Mouse (Mus musculus) ES-Bruce4 (cell line): ENCODE results near the gene Slc25a38.

Source experiments
- CTCF ChIP-seq: IDR thresholded peaks from one replicate; pipeline ENCODE4 v1.8.1; 2011; ENCODE audit warnings: low read depth, low read length
- POLR2A ChIP-seq: IDR thresholded peaks from one replicate; pipeline ENCODE4 v1.8.1; 2011; ENCODE audit warnings: low read length; ENCODE audit not compliant: insufficient read depth

DNA sequence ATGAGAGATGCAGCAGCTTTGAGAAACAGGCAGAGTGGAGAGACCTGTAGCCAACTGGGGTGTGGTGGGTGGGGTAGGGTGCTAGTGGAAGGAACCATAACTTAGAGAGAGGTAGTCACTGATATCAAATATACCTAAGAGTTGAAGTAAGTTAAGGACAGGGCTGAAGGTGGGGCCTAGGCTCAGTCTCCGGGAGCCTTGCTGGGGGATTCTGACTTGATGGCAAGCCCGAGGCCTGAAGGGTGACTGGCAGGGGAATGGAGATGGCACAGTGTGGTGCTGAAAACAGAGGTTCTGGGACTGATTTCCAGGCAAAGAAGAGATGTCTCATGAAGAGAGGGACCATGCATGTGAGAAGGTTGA is 4.6 kb downstream of the Slc25a38 start:
- no peak for TF ChIP-seq POLR2A
- TF ChIP-seq CTCF: no peak
